Mouse (Mus musculus): ENCODE data around the gene Ppfibp1. TPM values are rescaled to one million over a fixed set of nuclear protein-coding genes. Genes with fewer than 3 reads are reported as not detected.

The Ppfibp1 gene
- total RNA-seq, 1 experiment = 39.9 TPM

DNA sequence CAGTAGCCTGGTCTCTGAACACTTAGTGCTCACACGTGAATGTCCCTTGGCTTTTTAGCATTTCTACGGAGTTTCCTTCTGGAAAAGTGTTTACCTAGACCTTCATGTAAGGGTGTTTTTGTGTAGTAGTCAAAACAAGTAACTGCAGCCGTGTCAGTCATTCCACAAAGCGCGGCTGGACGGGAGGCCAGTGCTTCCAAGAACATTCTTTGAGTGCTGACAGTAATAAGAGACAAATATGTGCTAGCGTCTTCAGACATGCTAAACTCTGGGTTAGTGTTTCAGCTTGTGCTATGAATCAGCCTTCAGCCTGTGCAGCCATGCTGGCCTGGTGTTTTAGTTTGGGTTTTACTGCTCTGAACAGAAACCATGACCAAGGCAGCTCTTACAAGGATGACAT is 174.4 kb downstream of the Ppfibp1 start:
- no peak for DNase-seq (ENCODE audit: low read depth, low spot score)
- in situ Hi-C loops (cut with MboI; ENCODE audit: low sequenced_read_pairs in 2 of 2, unreplicated experiment in 2 of 2) = no loop called here
- no peaks in the 10 kb centered on the region for H3K9me3 ChIP-seq (ENCODE audit: control insufficient read depth, insufficient read depth, low read depth, low read length)
- H3K36me3 ChIP-seq (ENCODE audit: control insufficient read depth, insufficient read depth, low read length, poor library complexity, severe bottlenecking) = peaks cover 32% of the 10 kb centered on the region
- no peak overlapping the region for H3K27ac ChIP-seq (ENCODE audit: insufficient read depth, low read depth, low read length, poor library complexity, severe bottlenecking)
- no peak for TF ChIP-seq ZC3H11A (IDR thresholded peaks at IDR 0.05; ENCODE audit: borderline replicate concordance, low read depth, low read length)
- no peak for TF ChIP-seq CHD2 (IDR thresholded peaks at IDR 0.05; ENCODE audit: low read depth, low read length)
- no peak for TF ChIP-seq HCFC1 (IDR thresholded peaks at IDR 0.05; ENCODE audit: borderline replicate concordance, insufficient read depth, low read length)
- TF ChIP-seq MAFK (IDR thresholded peaks at IDR 0.05; ENCODE audit: insufficient read depth, low read depth, low read length) = no peak
- TF ChIP-seq ZNF384 (IDR thresholded peaks at IDR 0.05; ENCODE audit: low read depth, low read length) = no peak
- no peak overlapping the region for H3K9ac ChIP-seq (ENCODE audit: insufficient read depth, low read depth, low read length, poor library complexity, severe bottlenecking)
- H3K4me1 ChIP-seq (ENCODE audit: control insufficient read depth in 2 of 2, insufficient read depth in 2 of 2, low read length in 2 of 2, poor library complexity in 1 of 2) = peaks cover 0 to 4% of the 10 kb centered on the region in 2 experiments; a peak in 1 of 4 replicates
- H3K4me3 ChIP-seq (ENCODE audit: insufficient read depth in 1 of 2, low read depth in 1 of 2, low read length in 2 of 2, poor library complexity in 1 of 2, severe bottlenecking in 1 of 2) = no peak overlapping the region

DNA sequence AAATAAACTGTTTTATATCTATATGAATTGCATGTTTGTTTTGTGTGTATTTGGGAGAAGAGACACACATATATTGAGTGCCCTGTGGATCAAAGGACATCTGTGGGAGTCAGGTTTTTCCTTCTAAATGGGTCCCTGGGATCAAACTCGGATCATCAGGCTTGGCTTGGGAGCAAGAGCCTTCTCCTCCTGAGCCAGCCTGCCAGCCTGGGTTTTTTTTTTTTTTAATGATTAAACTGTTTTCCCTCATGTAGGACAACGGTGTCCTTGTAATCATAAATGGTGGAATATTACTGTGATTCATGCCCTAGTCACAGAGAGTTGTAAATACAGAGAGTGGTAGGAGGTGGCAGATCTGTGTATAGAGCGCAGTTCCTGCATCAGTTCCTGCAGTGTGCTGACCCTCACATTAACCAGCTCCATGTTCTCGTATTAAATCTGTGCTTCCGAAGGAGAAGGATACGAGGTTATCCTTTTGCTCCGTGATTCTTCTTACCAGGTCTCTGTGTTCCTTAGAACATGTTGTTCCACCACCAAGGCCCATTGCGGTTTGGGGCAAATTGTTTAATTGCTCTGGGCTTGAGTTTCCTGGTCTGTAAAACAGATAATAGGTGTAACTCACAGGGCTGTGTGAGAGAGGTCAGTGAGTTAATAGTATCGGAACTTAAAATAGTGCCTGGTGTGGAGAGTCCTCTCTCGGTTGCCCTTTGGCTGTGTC is 176.1 kb downstream of the Ppfibp1 start:
- no peak for DNase-seq (ENCODE audit: low read depth, low spot score)
- Histone ChIP-seq H3K27ac (ENCODE audit: insufficient read depth, low read depth, low read length, poor library complexity, severe bottlenecking) (no peak overlapping the region), H3K4me3 (ENCODE audit: insufficient read depth in 1 of 2, low read depth in 1 of 2, low read length in 2 of 2, poor library complexity in 1 of 2, severe bottlenecking in 1 of 2) (no peak overlapping the region), H3K9me3 (ENCODE audit: control insufficient read depth, insufficient read depth, low read depth, low read length) (no peaks in the 10 kb centered on the region), H3K36me3 (ENCODE audit: control insufficient read depth, insufficient read depth, low read length, poor library complexity, severe bottlenecking) (peaks cover 30% of the 10 kb centered on the region), H3K4me1 (ENCODE audit: control insufficient read depth in 2 of 2, insufficient read depth in 2 of 2, low read length in 2 of 2, poor library complexity in 1 of 2) (peaks cover 0 to 4% of the 10 kb centered on the region in 2 experiments; a peak in 1 of 4 replicates), H3K9ac (ENCODE audit: insufficient read depth, low read depth, low read length, poor library complexity, severe bottlenecking) (no peak overlapping the region)
- TF ChIP-seq ZC3H11A (IDR thresholded peaks at IDR 0.05; ENCODE audit: borderline replicate concordance, low read depth, low read length) = no peak
- TF ChIP-seq CHD2 (IDR thresholded peaks at IDR 0.05; ENCODE audit: low read depth, low read length) = no peak
- no peak for TF ChIP-seq MAFK (IDR thresholded peaks at IDR 0.05; ENCODE audit: insufficient read depth, low read depth, low read length)
- TF ChIP-seq HCFC1 (IDR thresholded peaks at IDR 0.05; ENCODE audit: borderline replicate concordance, insufficient read depth, low read length) = no peak
- no peak for TF ChIP-seq ZNF384 (IDR thresholded peaks at IDR 0.05; ENCODE audit: low read depth, low read length)
- in situ Hi-C loops (cut with MboI; ENCODE audit: low sequenced_read_pairs in 2 of 2, unreplicated experiment in 2 of 2) = no loop called here

DNA sequence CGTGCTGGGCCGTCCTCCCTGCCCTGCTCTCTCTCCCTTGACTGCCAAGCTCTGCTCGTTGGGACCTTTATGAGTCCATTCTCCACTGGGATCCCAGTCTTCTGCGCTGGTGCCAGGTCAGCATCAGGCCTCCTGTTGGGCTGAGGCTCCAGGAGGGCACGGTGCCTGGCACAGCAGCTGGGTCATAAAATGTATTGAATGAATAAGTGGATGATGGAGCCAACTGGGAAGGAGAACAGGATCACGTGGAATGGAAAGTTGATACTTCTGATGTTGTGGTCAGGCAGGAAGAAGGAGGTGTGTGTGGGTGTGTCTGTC is 176.6 kb downstream of the Ppfibp1 start:
- peaks cover 30% of the 10 kb centered on the region for H3K36me3 ChIP-seq (ENCODE audit: control insufficient read depth, insufficient read depth, low read length, poor library complexity, severe bottlenecking)
- no peak overlapping the region for H3K4me3 ChIP-seq (ENCODE audit: insufficient read depth in 1 of 2, low read depth in 1 of 2, low read length in 2 of 2, poor library complexity in 1 of 2, severe bottlenecking in 1 of 2)
- no peaks in the 10 kb centered on the region for H3K9me3 ChIP-seq (ENCODE audit: control insufficient read depth, insufficient read depth, low read depth, low read length)
- H3K4me1 ChIP-seq (ENCODE audit: control insufficient read depth in 2 of 2, insufficient read depth in 2 of 2, low read length in 2 of 2, poor library complexity in 1 of 2) = peaks cover 0 to 4% of the 10 kb centered on the region in 2 experiments; a peak in 1 of 4 replicates
- TF ChIP-seq ZC3H11A (IDR thresholded peaks at IDR 0.05; ENCODE audit: borderline replicate concordance, low read depth, low read length) = no peak
- no peak for TF ChIP-seq HCFC1 (IDR thresholded peaks at IDR 0.05; ENCODE audit: borderline replicate concordance, insufficient read depth, low read length)
- TF ChIP-seq ZNF384 (IDR thresholded peaks at IDR 0.05; ENCODE audit: low read depth, low read length) = no peak
- no peak for TF ChIP-seq CHD2 (IDR thresholded peaks at IDR 0.05; ENCODE audit: low read depth, low read length)
- no peak for TF ChIP-seq MAFK (IDR thresholded peaks at IDR 0.05; ENCODE audit: insufficient read depth, low read depth, low read length)
- in situ Hi-C loops (cut with MboI; ENCODE audit: low sequenced_read_pairs in 2 of 2, unreplicated experiment in 2 of 2) = no loop called here
- H3K9ac ChIP-seq (ENCODE audit: insufficient read depth, low read depth, low read length, poor library complexity, severe bottlenecking) = no peak overlapping the region
- H3K27ac ChIP-seq (ENCODE audit: insufficient read depth, low read depth, low read length, poor library complexity, severe bottlenecking) = no peak overlapping the region
- no peak for DNase-seq (ENCODE audit: low read depth, low spot score)

DNA sequence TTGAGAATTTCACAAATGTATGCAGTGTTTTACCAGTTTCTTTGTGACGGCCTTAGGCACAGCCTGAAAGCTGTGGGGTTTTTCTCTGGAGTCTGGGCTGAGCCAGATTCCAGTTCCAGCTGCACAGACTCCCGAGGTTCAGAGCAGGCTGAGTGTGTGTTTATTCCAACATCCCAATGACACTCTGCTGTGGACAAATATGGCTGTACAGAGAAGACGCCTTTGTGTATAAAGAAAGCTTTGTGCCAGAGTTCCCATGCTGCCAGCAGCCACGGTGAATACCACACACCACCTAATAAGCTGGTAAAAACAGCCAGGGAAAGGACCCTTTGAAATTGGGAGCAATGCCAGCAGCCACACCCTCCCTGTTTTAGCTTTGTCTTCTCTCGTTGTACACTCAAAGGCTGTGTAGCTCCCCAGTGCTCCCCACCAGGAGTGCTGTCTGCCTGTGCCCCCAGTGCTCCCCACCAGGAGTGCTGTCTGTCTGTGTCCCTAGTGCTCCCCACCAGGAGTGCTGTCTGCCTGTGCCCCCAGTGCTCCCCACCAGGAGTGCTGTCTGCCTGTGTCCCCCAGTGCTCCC is 187.6 kb downstream of the Ppfibp1 start:
- no peak for DNase-seq (ENCODE audit: low read depth, low spot score)
- TF ChIP-seq MAFK (IDR thresholded peaks at IDR 0.05; ENCODE audit: insufficient read depth, low read depth, low read length) (no peak), HCFC1 (IDR thresholded peaks at IDR 0.05; ENCODE audit: borderline replicate concordance, insufficient read depth, low read length) (no peak)
- no peaks in the 10 kb centered on the region for H3K9me3 ChIP-seq (ENCODE audit: control insufficient read depth, insufficient read depth, low read depth, low read length)
- no peak overlapping the region for H3K4me3 ChIP-seq (ENCODE audit: insufficient read depth in 1 of 2, low read depth in 1 of 2, low read length in 2 of 2, poor library complexity in 1 of 2, severe bottlenecking in 1 of 2)
- H3K4me1 ChIP-seq (ENCODE audit: control insufficient read depth in 2 of 2, insufficient read depth in 2 of 2, low read length in 2 of 2, poor library complexity in 1 of 2) = peaks cover 6 to 27% of the 10 kb centered on the region in 2 experiments; a peak in 3 of 4 replicates
- H3K36me3 ChIP-seq (ENCODE audit: control insufficient read depth, insufficient read depth, low read length, poor library complexity, severe bottlenecking) = peaks cover 9% of the 10 kb centered on the region; the same call in 1 of the 2 replicates
- H3K9ac ChIP-seq (ENCODE audit: insufficient read depth, low read depth, low read length, poor library complexity, severe bottlenecking) = 0 out of 2 replicates have a peak overlapping the region, but pooled peaks have one; percentile 15
- H3K27ac ChIP-seq (ENCODE audit: insufficient read depth, low read depth, low read length, poor library complexity, severe bottlenecking) = no peak overlapping the region
- in situ Hi-C loops (cut with MboI; ENCODE audit: low sequenced_read_pairs in 2 of 2, unreplicated experiment in 2 of 2) = no loop called here

Measured in ES-E14 (cell line).